Mouse (Mus musculus) thymus, postnatal 4 days (tissue): ENCODE measurements around the gene Grid2.
A peak's percentile ranks its signal among the peaks of the same experiment; 100 is the strongest.

Source experiments
- DNase-seq: peaks from one replicate; pipeline ENCODE4 v3.0.0; 2021

Grid2 gene

GRCm38 (mm10) chr6:64617417-64618135, 1361.9 kb downstream of the Grid2 start:
- no peak for DNase-seq

DNA sequence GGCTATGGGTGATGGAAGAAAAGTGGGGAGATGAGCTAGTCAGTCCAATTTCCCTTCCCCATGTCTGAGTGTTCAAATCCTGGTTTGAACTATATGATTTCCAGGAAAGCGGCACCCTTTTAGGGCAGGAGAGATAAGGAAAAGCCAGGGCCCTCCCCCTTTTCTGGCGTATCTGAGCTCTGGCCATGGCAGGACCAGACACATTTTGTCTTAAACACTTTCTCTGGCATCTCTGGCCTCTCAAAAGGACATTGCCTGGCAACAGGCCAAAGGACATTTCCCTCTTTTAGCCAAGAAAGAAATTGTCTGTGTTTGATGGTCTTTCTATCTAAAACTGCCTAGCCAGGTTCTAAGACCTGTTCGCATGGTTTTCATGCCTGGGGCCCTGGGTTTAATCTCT, 1367.7 kb downstream of the Grid2 start:
- no peak for DNase-seq

DNA sequence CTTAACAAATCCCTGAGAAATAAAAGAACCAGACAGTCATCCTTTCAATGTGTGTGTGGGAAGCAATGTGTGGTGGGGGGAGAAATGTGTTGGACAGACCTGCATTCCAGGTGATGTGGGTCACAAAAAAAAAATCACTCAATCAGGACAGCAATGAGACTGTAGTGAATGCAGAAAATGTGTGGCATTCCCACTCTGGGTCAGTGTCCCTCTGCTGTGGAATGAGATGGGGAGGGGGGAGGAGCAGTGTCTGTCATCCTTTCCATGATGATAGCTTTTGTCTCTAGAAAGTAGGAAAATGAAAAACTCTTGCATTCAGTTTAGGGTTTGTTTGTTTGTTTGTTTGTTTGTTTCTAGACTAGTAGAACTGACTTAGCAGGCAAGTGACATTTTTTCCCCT, 1392.0 kb downstream of the Grid2 start:
- no peak for DNase-seq

GRCm38 (mm10) chr6:64648196-64648595, 1392.5 kb downstream of the Grid2 start:
- no peak for DNase-seq

- peak; percentile 29 for DNase-seq
Measured at GRCm38 (mm10) chr6:64649296-64650226, 1393.9 kb downstream of the Grid2 start.

- no peak for DNase-seq
Measured at GRCm38 (mm10) chr6:64650765-64651164, 1395.1 kb downstream of the Grid2 start.

- DNase-seq = no peak
Measured at GRCm38 (mm10) chr6:64671010-64671409, 1415.3 kb downstream of the Grid2 start.

DNA sequence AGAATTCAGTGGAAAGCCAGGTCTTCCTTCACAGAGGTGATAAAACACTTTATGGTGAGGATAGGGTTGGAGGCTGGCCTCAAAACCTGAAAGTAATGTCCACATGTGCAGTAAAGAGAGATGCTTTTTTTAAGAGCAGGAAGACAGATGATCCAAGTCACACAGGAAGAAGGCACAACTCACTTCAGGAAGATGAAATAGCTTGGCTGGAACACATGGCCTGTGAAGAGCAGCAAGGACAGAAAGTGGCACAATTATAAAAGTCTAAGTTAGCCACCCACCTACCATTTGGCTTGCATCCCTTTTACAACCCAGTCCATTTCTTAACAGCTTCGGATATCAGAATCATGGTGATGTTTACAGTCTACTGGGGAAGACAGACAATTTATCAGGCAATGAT, 1423.1 kb downstream of the Grid2 start:
- DNase-seq = no peak

DNA sequence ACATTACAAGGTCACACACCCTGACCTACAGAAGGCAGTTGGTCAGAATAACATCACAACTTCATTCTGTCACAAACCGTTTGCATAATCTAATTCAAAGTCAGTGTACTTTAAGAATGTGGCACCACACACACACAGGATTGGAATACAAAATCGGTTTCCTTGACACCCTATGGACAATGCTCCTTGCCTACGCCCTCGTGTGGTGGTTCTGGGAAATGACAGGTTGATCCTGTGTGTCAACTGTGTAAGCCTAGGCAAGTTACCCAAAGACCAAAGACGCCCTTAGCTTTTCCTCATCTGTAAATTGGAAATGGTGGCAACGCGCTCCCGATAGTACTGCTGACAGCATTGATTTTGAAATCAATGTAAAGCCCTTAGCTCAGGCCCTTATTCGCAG, 1428.3 kb downstream of the Grid2 start:
- DNase-seq = peak; percentile 30

DNA sequence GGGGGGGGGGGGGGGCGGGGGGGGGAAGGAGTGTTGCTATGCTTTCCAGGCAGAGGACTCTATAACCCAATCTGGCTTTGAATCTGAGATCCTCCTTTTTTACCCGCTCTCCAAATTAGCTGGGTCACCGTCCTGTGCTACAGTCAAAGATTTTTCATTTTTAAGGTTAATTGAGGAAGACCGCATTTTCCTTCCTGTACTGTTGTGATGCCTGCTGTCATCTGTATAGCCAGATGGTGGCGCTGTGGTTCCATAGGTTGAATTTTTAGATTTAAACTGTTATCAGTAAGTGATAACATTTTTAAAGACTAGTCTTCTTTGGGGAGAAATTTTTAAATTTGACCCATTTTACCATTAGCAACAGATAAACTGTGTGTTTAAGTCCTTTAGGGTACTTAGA, 1429.3 kb downstream of the Grid2 start:
- DNase-seq = peak; percentile 26

DNA sequence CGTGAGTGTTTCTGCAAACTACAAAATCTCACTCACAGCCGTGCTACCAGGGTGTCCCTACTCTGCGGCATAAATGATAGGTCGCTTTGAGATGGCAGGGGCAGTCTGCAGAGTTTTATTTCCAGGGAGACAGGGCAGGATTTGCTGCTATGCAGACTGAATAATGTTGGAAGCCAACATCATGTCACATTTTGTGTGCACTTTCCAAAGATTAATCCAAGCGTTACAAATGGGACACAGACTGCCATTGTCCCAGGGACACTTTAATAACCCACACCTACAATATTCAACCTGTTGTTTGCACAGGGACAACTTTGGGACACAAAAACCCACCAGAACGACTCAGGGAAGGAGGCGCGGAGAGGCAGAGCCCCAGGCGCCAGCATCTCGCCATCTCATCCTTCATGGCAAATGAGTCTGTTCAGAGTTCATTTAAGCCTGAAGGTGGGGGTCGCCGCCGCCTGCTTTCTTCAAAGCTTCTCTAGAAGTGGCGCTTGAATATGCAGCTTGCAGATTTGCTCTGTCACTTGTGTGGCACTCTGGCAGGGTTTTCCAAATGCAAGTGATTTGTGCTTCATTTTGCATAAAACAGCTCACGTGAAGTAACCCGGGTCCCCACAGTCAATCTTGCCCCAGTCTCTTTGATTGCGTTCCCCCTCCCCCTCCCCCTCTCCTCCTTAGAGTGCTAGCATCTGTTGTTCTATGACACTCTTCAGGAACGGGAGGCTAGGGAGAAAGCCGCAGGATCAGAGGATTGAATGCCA, 1432.7 kb downstream of the Grid2 start:
- DNase-seq = no peak

DNA sequence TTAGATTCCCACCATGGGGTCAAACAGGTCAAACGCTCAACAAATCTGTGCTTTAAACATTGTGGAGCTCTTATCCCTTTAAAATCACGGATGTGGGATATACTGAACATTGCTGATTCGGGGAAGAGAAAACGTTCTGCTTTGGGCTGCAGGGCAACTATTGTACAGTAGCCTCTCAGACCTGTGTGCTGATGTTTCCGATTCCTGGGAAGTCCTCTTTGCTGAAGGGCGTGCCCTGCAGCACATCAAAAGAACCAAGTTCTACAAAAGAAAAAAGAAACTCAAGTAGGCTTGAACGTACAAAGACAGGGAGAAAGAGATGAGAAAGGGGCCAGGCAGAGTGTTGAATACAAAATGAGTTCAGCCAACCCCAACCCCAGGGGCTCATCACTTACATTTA, 1439.0 kb downstream of the Grid2 start:
- no peak for DNase-seq

GRCm38 (mm10) chr6:64703659-64704058, 1448.0 kb downstream of the Grid2 start:
- DNase-seq = no peak

DNA sequence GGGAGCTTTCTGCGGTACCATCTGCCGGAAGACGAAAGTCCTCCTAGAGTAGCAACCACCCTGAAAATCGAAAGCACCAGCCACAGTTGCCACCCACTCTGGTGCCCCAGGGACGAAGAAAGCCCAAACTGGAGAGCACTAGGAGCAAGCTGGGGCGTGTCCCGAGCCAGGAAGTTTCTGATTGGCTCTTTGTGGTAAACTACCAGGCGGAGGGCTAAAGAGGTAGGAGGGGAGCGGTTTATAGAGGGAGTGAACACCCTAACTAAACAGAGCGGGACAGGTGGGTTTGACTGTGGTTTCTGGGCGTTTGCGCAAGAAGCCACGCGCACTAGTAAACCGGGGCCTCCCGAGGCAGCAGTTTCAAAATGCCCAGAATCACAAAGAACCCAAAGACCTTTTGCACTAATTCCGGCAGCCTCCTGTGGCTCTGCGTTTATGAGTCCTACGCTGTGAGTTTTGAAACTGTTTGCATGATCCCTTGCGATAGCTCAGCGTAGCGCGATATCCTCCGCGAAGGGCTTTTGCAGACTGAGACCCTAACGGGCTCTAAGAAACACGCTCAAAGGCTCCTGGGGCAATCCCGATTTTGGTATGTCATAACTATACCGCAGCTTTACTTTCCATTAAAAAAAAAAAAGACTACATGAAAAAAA, 1472.2 kb downstream of the Grid2 start:
- no peak for DNase-seq

GRCm38 (mm10) chr6:64728499-64729198, 1473.0 kb downstream of the Grid2 start, which contains the start of gene Atoh1:
Gene Atoh1 (plus strand): TSS chr6:64729125.
- DNase-seq = peak; percentile 12

GRCm38 (mm10) chr6:64729231-64730011, 1473.7 kb downstream of the Grid2 start:
- DNase-seq = peak; percentile 12

- no peak for DNase-seq
Measured at GRCm38 (mm10) chr6:64730030-64730429, 1474.4 kb downstream of the Grid2 start.

GRCm38 (mm10) chr6:64730506-64731020, 1474.9 kb downstream of the Grid2 start:
- no peak for DNase-seq

DNA sequence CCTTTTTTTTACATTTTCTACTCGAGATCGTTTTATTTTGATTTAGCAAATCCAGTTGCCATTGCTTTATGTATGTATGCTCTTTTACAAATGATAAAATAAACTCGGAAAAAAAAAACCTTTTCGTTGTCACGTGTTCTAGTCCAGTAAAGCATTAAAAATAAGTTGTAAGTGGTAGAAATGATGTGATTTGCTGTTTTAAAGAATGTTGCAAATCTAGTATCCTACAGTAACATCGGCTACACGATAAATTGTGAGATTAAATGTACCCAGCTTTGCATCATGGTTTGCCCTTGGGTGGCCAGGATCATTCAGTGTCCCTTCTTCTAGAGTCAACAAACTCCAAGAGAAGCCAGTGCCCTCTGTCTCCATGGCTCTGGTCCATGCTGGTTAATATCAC, 1475.5 kb downstream of the Grid2 start:
- DNase-seq = no peak

DNA sequence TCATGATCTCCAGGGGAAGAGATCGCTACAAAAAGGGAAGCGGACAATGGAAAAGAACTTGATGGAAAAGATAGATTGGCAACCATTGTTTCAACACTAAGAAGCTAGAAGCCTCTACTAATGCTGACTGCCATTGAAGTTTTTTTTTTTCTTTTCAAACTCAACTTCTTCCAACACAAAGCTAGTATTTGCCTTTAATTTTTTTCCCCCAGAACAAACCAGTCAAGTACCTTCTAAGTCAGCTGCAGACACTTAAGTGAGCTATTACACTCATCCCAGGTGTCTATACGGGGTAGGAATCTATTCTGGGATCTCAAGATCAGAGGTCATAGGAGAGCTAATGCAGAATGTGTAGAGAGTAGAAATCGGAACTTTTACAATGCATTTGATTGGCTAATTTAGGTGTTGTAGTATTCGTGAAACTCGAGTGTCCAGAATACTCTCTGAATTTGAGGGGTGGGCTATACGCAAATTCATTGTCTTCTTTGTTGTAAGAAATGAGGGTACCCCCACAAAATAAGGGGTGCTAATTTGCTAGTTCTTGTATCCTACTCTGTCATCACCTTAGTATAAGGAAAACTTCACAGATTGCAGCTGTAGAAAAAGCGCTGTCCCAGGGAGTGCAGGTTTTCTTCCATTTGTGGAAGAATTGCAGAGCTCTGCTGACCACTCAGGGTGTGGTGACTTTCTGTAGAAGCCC, 1476.1 kb downstream of the Grid2 start:
- DNase-seq = no peak
